Mouse (Mus musculus) gonadal fat pad, adult 2 months (tissue): ENCODE results near the gene Gdpd3. TPM values are rescaled to one million over a fixed set of nuclear protein-coding genes. Genes with fewer than 3 reads are reported as not detected.
"Not testable (repeated sequence)": the region's sequence is repeated elsewhere in the genome, so short reads cannot be mapped to it uniquely, and the experiment has no call there.

ENCODE experiments used
- DNase-seq: peaks from one replicate; pipeline ENCODE4 v3.0.0-alpha.2; 2012; ENCODE audit warnings: low read depth
- polyA plus RNA-seq: library from polyadenylated mRNA; depleted of rRNA; stranded (reverse); fragments of >200 nt; gene quantifications from 2 replicates; pipeline ENCODE4 v1.2.3, GENCODE M21; 2012; rRNA removed

The Gdpd3 gene
- polyA plus RNA-seq = 7.6 and 51.9 TPM in 2 replicates

GRCm38 (mm10) chr7:126766201-126766600 is at the start of gene Gdpd3:
Gdpd3 (plus strand) TSS chr7:126766334.
- DNase-seq = no peak

GRCm38 (mm10) chr7:126717566-126717965 is 48.6 kb upstream of the Gdpd3 start:
- no peak for DNase-seq

- no peak for DNase-seq
These were observed 47.3 kb upstream of the Gdpd3 start for GRCm38 (mm10) chr7:126718787-126719337.

GRCm38 (mm10) chr7:126721635-126722034 is 44.5 kb upstream of the Gdpd3 start:
- no peak for DNase-seq

GRCm38 (mm10) chr7:126725077-126725476 is 41.1 kb upstream of the Gdpd3 start:
- DNase-seq = no peak

GRCm38 (mm10) chr7:126725667-126726066 is 40.5 kb upstream of the Gdpd3 start:
- DNase-seq = no peak

GRCm38 (mm10) chr7:126730256-126730789 is 35.8 kb upstream of the Gdpd3 start:
- not testable (repeated sequence) for DNase-seq

- DNase-seq = no peak
These were observed 30.0 kb upstream of the Gdpd3 start for GRCm38 (mm10) chr7:126736122-126736521.

- DNase-seq = no peak
These were observed 26.6 kb upstream of the Gdpd3 start for GRCm38 (mm10) chr7:126739551-126739950.

- no peak for DNase-seq
These were observed 25.9 kb upstream of the Gdpd3 start for GRCm38 (mm10) chr7:126740132-126740735.

- DNase-seq = no peak
These were observed 25.2 kb upstream of the Gdpd3 start for GRCm38 (mm10) chr7:126740977-126741376.

- no peak for DNase-seq
These were observed 24.7 kb upstream of the Gdpd3 start for GRCm38 (mm10) chr7:126741452-126741851.

- DNase-seq = no peak
These were observed 24.1 kb upstream of the Gdpd3 start for GRCm38 (mm10) chr7:126741964-126742482.

GRCm38 (mm10) chr7:126746066-126746465 is 20.1 kb upstream of the Gdpd3 start:
- DNase-seq = no peak

- no peak for DNase-seq
These were observed 19.3 kb upstream of the Gdpd3 start for GRCm38 (mm10) chr7:126746798-126747197.

- no peak for DNase-seq
These were observed 17.3 kb upstream of the Gdpd3 start for GRCm38 (mm10) chr7:126748824-126749223.

- DNase-seq = no peak
These were observed 16.4 kb upstream of the Gdpd3 start for GRCm38 (mm10) chr7:126749582-126750343.

- no peak for DNase-seq
These were observed 11.3 kb upstream of the Gdpd3 start for GRCm38 (mm10) chr7:126754866-126755265.

GRCm38 (mm10) chr7:126758539-126758938 is 7.6 kb upstream of the Gdpd3 start:
- no peak for DNase-seq

- DNase-seq = no peak
These were observed 7.0 kb upstream of the Gdpd3 start, which contains the start of gene Mapk3 for GRCm38 (mm10) chr7:126759050-126759671. Mapk3 (plus strand) TSS chr7:126759601.

- DNase-seq = no peak
These were observed 6.3 kb upstream of the Gdpd3 start for GRCm38 (mm10) chr7:126759672-126760390.
